Mouse (Mus musculus): ENCODE results near the gene Ctdnep1. TPM values are rescaled to one million over a fixed set of nuclear protein-coding genes. Genes with fewer than 3 reads are reported as not detected.

The Ctdnep1 gene
- polyA plus RNA-seq, 1 experiment from 2014 or later: 23.9 TPM

GRCm38 (mm10) chr11:69996161-69997061, 15.5 kb downstream of the Ctdnep1 start:
- Histone ChIP-seq H3K4me3 (ENCODE audit: low read length) (peak overlapping the region; percentile 93), H3K9ac (ENCODE audit: low read length) (peak overlapping the region; percentile 90), H3K27me3 (ENCODE audit: control insufficient read depth, insufficient read depth, low read length) (no peaks in the 10 kb centered on the region), H3K4me1 (ENCODE audit: control insufficient read depth, insufficient read depth, low read length) (peaks cover 21% of the 10 kb centered on the region), H3K36me3 (ENCODE audit: control insufficient read depth, insufficient read depth) (peaks cover 35% of the 10 kb centered on the region), H3K9me3 (replicated peaks; ENCODE audit: control insufficient read depth, low read length) (no peaks in the 10 kb centered on the region), H3K4me2 (ENCODE audit: low read depth, low read length) (peak overlapping the region; percentile 65), H3K27ac (ENCODE audit: low read length) (peak overlapping the region; percentile 99)
- WGBS: 1% methylated on average over 66 of the region's 66 CpGs
- ATAC-seq (replicated peaks; ENCODE audit: extremely low read depth, insufficient read depth, low FRiP score): peak; percentile 4

- H3K4me1 ChIP-seq (ENCODE audit: control insufficient read depth, insufficient read depth, low read length): peaks cover 28% of the 10 kb centered on the region
- no peaks in the 10 kb centered on the region for H3K27me3 ChIP-seq (ENCODE audit: control insufficient read depth, insufficient read depth, low read length)
- H3K27ac ChIP-seq (ENCODE audit: low read length): peak overlapping the region; percentile 99
- no peaks in the 10 kb centered on the region for H3K9me3 ChIP-seq (replicated peaks; ENCODE audit: control insufficient read depth, low read length)
- ATAC-seq (replicated peaks; ENCODE audit: extremely low read depth, insufficient read depth, low FRiP score): peak; percentile 56
- H3K9ac ChIP-seq (ENCODE audit: low read length): peak overlapping the region; percentile 90
- peak overlapping the region; percentile 65 for H3K4me2 ChIP-seq (ENCODE audit: low read depth, low read length)
- H3K4me3 ChIP-seq (ENCODE audit: low read length): peak overlapping the region; percentile 93
- peaks cover 35% of the 10 kb centered on the region for H3K36me3 ChIP-seq (ENCODE audit: control insufficient read depth, insufficient read depth)
- 0% methylated on average over 33 of the region's 44 CpGs for WGBS
These were observed 16.1 kb downstream of the Ctdnep1 start for GRCm38 (mm10) chr11:69997070-69997509.

GRCm38 (mm10) chr11:69998567-69999491, 17.9 kb downstream of the Ctdnep1 start:
- no peak overlapping the region for H3K4me2 ChIP-seq (ENCODE audit: low read depth, low read length)

GRCm38 (mm10) chr11:69999666-70000065, 18.7 kb downstream of the Ctdnep1 start:
- Histone ChIP-seq H3K4me1 (ENCODE audit: control insufficient read depth, insufficient read depth, low read length) (peaks cover 30% of the 10 kb centered on the region), H3K36me3 (ENCODE audit: control insufficient read depth, insufficient read depth) (peaks cover 22% of the 10 kb centered on the region), H3K9me3 (replicated peaks; ENCODE audit: control insufficient read depth, low read length) (no peaks in the 10 kb centered on the region), H3K9ac (ENCODE audit: low read length) (no peak overlapping the region), H3K4me3 (ENCODE audit: low read length) (no peak overlapping the region), H3K27me3 (ENCODE audit: control insufficient read depth, insufficient read depth, low read length) (no peaks in the 10 kb centered on the region), H3K27ac (ENCODE audit: low read length) (peak overlapping the region; percentile 93; the same call in 1 of the 2 replicates), H3K4me2 (ENCODE audit: low read depth, low read length) (no peak overlapping the region)
- 85% methylated on average over 8 of the region's 8 CpGs for WGBS
- no peak for ATAC-seq (replicated peaks; ENCODE audit: extremely low read depth, insufficient read depth, low FRiP score)

More at GRCm38 (mm10) chr11:69998567-69999491, 17.9 kb downstream of the Ctdnep1 start:
- H3K27me3 ChIP-seq (ENCODE audit: control insufficient read depth, insufficient read depth, low read length): no peaks in the 10 kb centered on the region
- H3K4me1 ChIP-seq (ENCODE audit: control insufficient read depth, insufficient read depth, low read length): peaks cover 30% of the 10 kb centered on the region
- no peaks in the 10 kb centered on the region for H3K9me3 ChIP-seq (replicated peaks; ENCODE audit: control insufficient read depth, low read length)
- H3K4me3 ChIP-seq (ENCODE audit: low read length): no peak overlapping the region
- 90% methylated on average over 27 of the region's 27 CpGs for WGBS
- H3K36me3 ChIP-seq (ENCODE audit: control insufficient read depth, insufficient read depth): peaks cover 30% of the 10 kb centered on the region
- no peak for ATAC-seq (replicated peaks; ENCODE audit: extremely low read depth, insufficient read depth, low FRiP score)
- H3K27ac ChIP-seq (ENCODE audit: low read length): no peak overlapping the region
- no peak overlapping the region for H3K9ac ChIP-seq (ENCODE audit: low read length)

- ATAC-seq (replicated peaks; ENCODE audit: extremely low read depth, insufficient read depth, low FRiP score): peak; percentile 46
- peak within 1 kb of the TSS; percentile 78 for H3K4me2 ChIP-seq (ENCODE audit: low read depth, low read length)
- H3K27ac ChIP-seq (ENCODE audit: low read length): peak within 1 kb of the TSS; percentile 93
- peaks cover 26% of the 10 kb centered on the region for H3K36me3 ChIP-seq (ENCODE audit: control insufficient read depth, insufficient read depth)
- H3K4me1 ChIP-seq (ENCODE audit: control insufficient read depth, insufficient read depth, low read length): peaks cover 28% of the 10 kb centered on the region
- H3K9me3 ChIP-seq (replicated peaks; ENCODE audit: control insufficient read depth, low read length): no peaks in the 10 kb centered on the region
- H3K27me3 ChIP-seq (ENCODE audit: control insufficient read depth, insufficient read depth, low read length): no peaks in the 10 kb centered on the region
- under 1% methylated on average over 48 of the region's 48 CpGs for WGBS
- H3K4me3 ChIP-seq (ENCODE audit: low read length): peak within 1 kb of the TSS; percentile 75
- H3K9ac ChIP-seq (ENCODE audit: low read length): peak within 1 kb of the TSS; percentile 87
These were observed 19.5 kb downstream of the Ctdnep1 start, which contains the start of gene Dvl2 for GRCm38 (mm10) chr11:70000396-70000898. Dvl2 (plus strand) TSS chr11:70000595.

- H3K4me3 ChIP-seq (ENCODE audit: low read length): peak overlapping the region; percentile 75
- H3K27ac ChIP-seq (ENCODE audit: low read length): peak overlapping the region; percentile 93
- no peaks in the 10 kb centered on the region for H3K27me3 ChIP-seq (ENCODE audit: control insufficient read depth, insufficient read depth, low read length)
- peaks cover 28% of the 10 kb centered on the region for H3K4me1 ChIP-seq (ENCODE audit: control insufficient read depth, insufficient read depth, low read length)
- H3K4me2 ChIP-seq (ENCODE audit: low read depth, low read length): peak overlapping the region; percentile 78
- H3K9ac ChIP-seq (ENCODE audit: low read length): peak overlapping the region; percentile 87
- peaks cover 33% of the 10 kb centered on the region for H3K36me3 ChIP-seq (ENCODE audit: control insufficient read depth, insufficient read depth)
- no peaks in the 10 kb centered on the region for H3K9me3 ChIP-seq (replicated peaks; ENCODE audit: control insufficient read depth, low read length)
- WGBS: 8% methylated on average over 8 of the region's 8 CpGs
- no peak for ATAC-seq (replicated peaks; ENCODE audit: extremely low read depth, insufficient read depth, low FRiP score)
These were observed 20.2 kb downstream of the Ctdnep1 start for GRCm38 (mm10) chr11:70001159-70001558.

- Histone ChIP-seq H3K4me3 (ENCODE audit: low read length) (peak overlapping the region; percentile 75), H3K36me3 (ENCODE audit: control insufficient read depth, insufficient read depth) (peaks cover 40% of the 10 kb centered on the region)
These were observed 20.9 kb downstream of the Ctdnep1 start for GRCm38 (mm10) chr11:70001865-70002264.

GRCm38 (mm10) chr11:70002471-70002870, 21.5 kb downstream of the Ctdnep1 start:
- H3K9me3 ChIP-seq (replicated peaks; ENCODE audit: control insufficient read depth, low read length): no peaks in the 10 kb centered on the region
- H3K9ac ChIP-seq (ENCODE audit: low read length): no peak overlapping the region
- H3K27me3 ChIP-seq (ENCODE audit: control insufficient read depth, insufficient read depth, low read length): no peaks in the 10 kb centered on the region
- H3K36me3 ChIP-seq (ENCODE audit: control insufficient read depth, insufficient read depth): peaks cover 44% of the 10 kb centered on the region
- peak overlapping the region; percentile 78; the same call in 1 of the 2 replicates for H3K4me2 ChIP-seq (ENCODE audit: low read depth, low read length)
- peaks cover 26% of the 10 kb centered on the region for H3K4me1 ChIP-seq (ENCODE audit: control insufficient read depth, insufficient read depth, low read length)
- H3K4me3 ChIP-seq (ENCODE audit: low read length): no peak overlapping the region
- WGBS: 85% methylated on average over 2 of the region's 2 CpGs
- no peak overlapping the region for H3K27ac ChIP-seq (ENCODE audit: low read length)
- no peak for ATAC-seq (replicated peaks; ENCODE audit: extremely low read depth, insufficient read depth, low FRiP score)

More at GRCm38 (mm10) chr11:70001865-70002264, 20.9 kb downstream of the Ctdnep1 start:
- Histone ChIP-seq H3K27ac (ENCODE audit: low read length) (no peak overlapping the region), H3K9me3 (replicated peaks; ENCODE audit: control insufficient read depth, low read length) (no peaks in the 10 kb centered on the region), H3K27me3 (ENCODE audit: control insufficient read depth, insufficient read depth, low read length) (no peaks in the 10 kb centered on the region), H3K4me2 (ENCODE audit: low read depth, low read length) (peak overlapping the region; percentile 78), H3K9ac (ENCODE audit: low read length) (no peak overlapping the region), H3K4me1 (ENCODE audit: control insufficient read depth, insufficient read depth, low read length) (peaks cover 28% of the 10 kb centered on the region)
- no peak for ATAC-seq (replicated peaks; ENCODE audit: extremely low read depth, insufficient read depth, low FRiP score)
